Mouse (Mus musculus) spleen, adult 2 months (tissue): ENCODE results near the gene Ascl4. TPM values are rescaled to one million over a fixed set of nuclear protein-coding genes. Genes with fewer than 3 reads are reported as not detected.

Experiments
- DNase-seq, 2 experiments: peaks; one replicate each; pipeline versions ENCODE4 v3.0.0 to v3.0.0-alpha.2; 2012 to 2021; ENCODE audit warnings: low spot score in 2 of 2, low read depth in 1 of 2
- H3K27ac ChIP-seq: fragments of 200-500 bp; 2 replicates; pipeline ENCODE4 v1.5.1; 2012; ENCODE audit warnings: low read length, inconsistent platforms; ENCODE audit not compliant: insufficient read depth
- H3K27me3 ChIP-seq: fragments of 200-500 bp; 2 replicates; pipeline ENCODE4 v1.6.1; 2012; ENCODE audit warnings: mild to moderate bottlenecking, moderate library complexity, low read length, inconsistent platforms; ENCODE audit not compliant: control insufficient read depth, insufficient read depth
- H3K36me3 ChIP-seq: fragments of 200-500 bp; 2 replicates; pipeline ENCODE4 v1.6.1; 2012; ENCODE audit warnings: mild to moderate bottlenecking, low read length, inconsistent platforms; ENCODE audit not compliant: control insufficient read depth, insufficient read depth
- H3K4me1 ChIP-seq: fragments of 200-500 bp; 2 replicates; pipeline ENCODE4 v1.6.1; 2011; ENCODE audit warnings: inconsistent platforms; ENCODE audit not compliant: control insufficient read depth, insufficient read depth, insufficient read length
- H3K4me3 ChIP-seq: fragments of 200-500 bp; 2 replicates; pipeline ENCODE4 v1.5.1; 2011; ENCODE audit warnings: mild to moderate bottlenecking, inconsistent platforms; ENCODE audit not compliant: insufficient read depth, insufficient read length; ENCODE audit errors: extremely low read depth
- CTCF ChIP-seq: fragments of 200-500 bp; IDR thresholded peaks from 2 replicates; pipeline ENCODE4 v1.5.1; 2011; ENCODE audit warnings: mild to moderate bottlenecking, inconsistent platforms; ENCODE audit not compliant: insufficient read depth, insufficient read length, insufficient replicate concordance; ENCODE audit errors: extremely low read depth
- POLR2A ChIP-seq: fragments of 200-500 bp; IDR thresholded peaks from 2 replicates; pipeline ENCODE4 v1.6.1; 2011; ENCODE audit warnings: low read depth, low read length, inconsistent platforms
- WGBS: fragments of 180-500 bp; shearing (Covaris S2); methylation state at CpG from one replicate; pipeline ENCODE4 v1.1.7; 2018; 5-methylcytosine and 5-hydroxymethylcytosine counted together
- polyA plus RNA-seq: library from polyadenylated mRNA; depleted of rRNA; stranded (reverse); fragments of >200 nt; gene quantifications from 2 replicates; pipeline ENCODE4 v1.2.3, GENCODE M21; 2012

Ascl4 gene
- polyA plus RNA-seq, 1 experiment: 0.07 TPM

DNA sequence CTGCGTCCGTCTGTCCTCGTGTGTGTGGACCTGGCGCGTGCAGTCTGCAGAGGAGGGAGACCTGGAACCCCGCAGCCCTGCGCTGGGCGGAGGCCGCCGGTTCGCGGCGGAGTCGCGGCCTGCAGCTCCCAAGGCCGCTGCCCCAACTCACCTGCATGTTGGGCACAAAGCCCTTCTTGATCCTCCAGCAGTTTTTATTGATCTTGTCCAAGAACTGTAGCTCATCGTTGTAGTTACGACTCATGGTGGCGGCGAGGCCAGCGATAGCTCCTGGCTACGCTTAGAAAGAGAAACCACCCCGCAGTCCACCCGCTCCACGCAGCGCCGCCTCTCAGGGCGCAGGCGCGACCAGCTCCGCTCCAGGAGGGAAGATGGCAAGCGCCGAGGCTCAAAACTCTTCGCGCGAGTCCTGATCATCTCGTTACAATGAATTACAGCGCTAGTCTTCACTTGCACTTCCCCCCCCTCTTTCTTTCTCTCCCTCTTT lies 30.0 kb downstream of the Ascl4 start, which contains the start of gene Rtcb:
Gene Rtcb, minus strand, starts transcription at position 360 of the 487 bp plus-strand sequence.
- peaks cover 8% of the 10 kb centered on the region for H3K36me3 ChIP-seq
- TF ChIP-seq POLR2A (peak; percentile 25; the same call in 1 of the 2 replicates), CTCF (no peak)
- DNase-seq: peak; percentile 91 to 98
- WGBS: under 1% methylated on average over 38 of the region's 38 CpGs
- peaks cover 16% of the 10 kb centered on the region for H3K4me1 ChIP-seq
- peak within 1 kb of the TSS; percentile 71 for H3K27ac ChIP-seq
- no peaks in the 10 kb centered on the region for H3K27me3 ChIP-seq
- peak within 1 kb of the TSS; percentile 83 for H3K4me3 ChIP-seq

DNA sequence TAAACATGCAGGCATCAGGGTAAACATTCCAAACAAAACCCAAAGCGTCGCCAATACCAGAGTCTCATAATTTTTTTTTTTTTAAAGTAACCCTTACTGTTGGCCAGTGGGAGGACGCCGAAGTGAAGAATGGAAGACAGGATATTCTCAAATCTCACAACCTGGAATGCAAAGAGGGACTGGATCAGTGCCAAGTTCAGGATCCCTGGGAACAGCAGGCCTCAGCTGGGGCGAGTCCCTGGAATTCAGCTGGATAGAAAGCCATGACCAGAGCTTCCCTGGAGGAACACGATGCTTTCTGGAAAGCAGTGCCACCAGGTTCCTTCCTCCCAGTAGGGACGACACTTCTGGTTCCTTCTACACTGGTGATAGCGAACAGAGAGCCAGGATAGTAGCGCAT lies 35.4 kb downstream of the Ascl4 start:
- DNase-seq: no peak
- no peak for TF ChIP-seq CTCF
- TF ChIP-seq POLR2A: no peak
- Histone ChIP-seq H3K4me3 (no peak overlapping the region), H3K27ac (no peak overlapping the region), H3K36me3 (no peaks in the 10 kb centered on the region), H3K4me1 (no peaks in the 10 kb centered on the region), H3K27me3 (no peaks in the 10 kb centered on the region)
- 89% methylated on average over 9 of the region's 9 CpGs for WGBS

DNA sequence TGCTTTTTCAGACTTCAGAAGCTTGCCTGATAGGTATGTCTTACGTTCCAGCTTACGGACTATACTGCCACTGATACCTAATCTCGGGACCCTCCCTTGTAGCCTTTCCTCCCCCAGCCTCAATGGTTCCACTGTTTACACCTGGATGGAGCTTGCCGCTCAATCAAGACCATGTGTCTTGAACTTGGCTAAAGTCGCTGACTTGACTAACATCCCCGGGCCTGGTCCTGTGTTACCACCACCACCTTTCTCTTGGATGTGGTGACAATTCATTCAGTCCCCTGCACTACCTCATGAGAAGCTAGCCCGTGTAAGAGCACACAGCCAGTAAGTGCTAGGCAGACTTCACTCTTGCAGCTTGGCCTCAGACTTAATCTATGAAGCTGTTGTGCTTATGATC lies 36.8 kb downstream of the Ascl4 start:
- WGBS: 91% methylated on average over 7 of the region's 7 CpGs
- DNase-seq: no peak
- Histone ChIP-seq H3K27ac (no peak overlapping the region), H3K27me3 (no peaks in the 10 kb centered on the region), H3K4me1 (no peaks in the 10 kb centered on the region), H3K36me3 (no peaks in the 10 kb centered on the region), H3K4me3 (no peak overlapping the region)
- no peak for TF ChIP-seq CTCF
- TF ChIP-seq POLR2A: no peak

DNA sequence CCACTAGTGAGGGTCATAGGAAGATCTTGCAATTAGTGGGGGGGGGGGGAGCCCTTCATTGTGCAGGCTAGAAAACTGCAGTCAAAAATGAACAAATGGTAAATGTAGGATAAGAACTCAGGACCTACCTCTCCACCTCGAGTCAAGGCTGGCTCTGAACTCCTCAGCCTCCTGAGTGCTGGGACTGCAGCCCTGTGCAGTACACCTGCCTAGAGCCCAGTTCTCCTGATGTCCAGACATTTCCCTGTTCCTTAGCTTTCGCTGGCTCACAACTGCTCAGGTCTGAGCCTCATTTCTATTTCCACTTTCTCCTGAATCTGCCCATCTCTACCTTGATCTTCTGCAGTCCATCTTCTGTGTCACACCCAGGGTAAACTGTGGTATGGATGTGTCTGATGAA lies 39.0 kb downstream of the Ascl4 start:
- DNase-seq: no peak
- Histone ChIP-seq H3K27me3 (no peaks in the 10 kb centered on the region), H3K4me1 (no peaks in the 10 kb centered on the region), H3K27ac (no peak overlapping the region), H3K4me3 (no peak overlapping the region), H3K36me3 (no peaks in the 10 kb centered on the region)
- no peak for TF ChIP-seq POLR2A
- TF ChIP-seq CTCF: no peak
- 70% methylated on average over 2 of the region's 2 CpGs for WGBS

DNA sequence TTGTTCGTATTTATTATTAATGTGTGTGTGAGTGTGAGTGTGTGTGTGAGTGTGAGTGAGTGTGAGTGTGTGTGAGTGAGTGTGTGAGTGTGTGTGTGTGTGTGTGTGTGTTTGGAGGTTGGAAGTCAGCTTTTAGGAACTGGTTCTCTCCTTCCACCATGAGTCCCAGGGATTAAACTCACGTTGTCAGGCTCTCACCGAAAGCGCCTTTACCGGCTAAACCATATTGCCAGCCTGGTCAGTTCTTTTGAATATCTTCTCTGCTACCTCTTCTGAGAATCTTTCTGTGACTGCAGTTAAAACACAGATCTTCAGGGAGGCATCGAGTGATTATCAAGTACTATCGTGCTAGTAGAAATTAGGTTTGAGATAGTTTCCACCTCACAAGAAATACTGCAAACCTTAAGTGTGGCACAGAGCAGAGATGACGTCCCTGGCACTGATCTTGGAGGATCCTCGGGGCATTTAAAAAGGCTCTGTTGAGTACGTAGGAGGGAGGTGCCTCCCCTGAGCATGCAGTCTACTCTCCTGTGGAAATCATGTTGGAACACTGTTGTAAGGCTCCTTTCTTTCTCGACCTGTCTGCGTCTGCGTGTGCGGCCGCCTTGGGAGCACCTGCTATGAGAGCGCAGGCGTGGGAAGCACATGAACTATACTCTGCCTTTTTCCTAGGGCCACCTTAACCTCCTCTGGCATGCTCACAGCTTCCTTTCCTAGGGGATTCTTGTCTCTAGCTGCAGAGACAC lies 40.1 kb downstream of the Ascl4 start:
- H3K36me3 ChIP-seq: no peaks in the 10 kb centered on the region
- TF ChIP-seq POLR2A (no peak), CTCF (no peak)
- no peaks in the 10 kb centered on the region for H3K4me1 ChIP-seq
- H3K27me3 ChIP-seq: no peaks in the 10 kb centered on the region
- no peak overlapping the region for H3K27ac ChIP-seq
- WGBS: 74% methylated on average over 17 of the region's 17 CpGs
- no peak overlapping the region for H3K4me3 ChIP-seq
- no peak for DNase-seq

DNA sequence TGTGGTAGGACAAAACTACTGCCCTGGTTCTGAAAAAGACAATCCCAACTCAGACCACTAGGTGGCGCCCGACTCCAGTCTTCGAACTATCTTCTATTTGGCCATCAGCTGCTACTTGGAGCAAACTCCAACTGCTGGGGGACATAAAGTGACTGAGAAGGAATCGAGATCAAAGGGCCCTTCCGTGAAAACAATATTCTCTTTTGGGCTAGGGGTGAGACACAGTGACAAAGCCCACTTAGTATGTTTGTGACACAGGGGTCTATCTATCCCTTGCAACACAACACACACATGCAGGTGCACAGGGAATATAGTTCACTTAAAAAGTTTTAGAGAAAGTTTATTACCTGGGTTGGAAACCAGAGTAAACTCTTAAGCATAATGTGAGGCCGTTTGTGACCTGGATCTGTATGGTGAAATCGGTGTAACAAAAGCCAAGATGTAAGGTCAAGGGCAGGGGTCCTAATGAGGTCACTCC lies 40.7 kb downstream of the Ascl4 start:
- Histone ChIP-seq H3K4me1 (no peaks in the 10 kb centered on the region), H3K27ac (no peak overlapping the region), H3K4me3 (no peak overlapping the region), H3K27me3 (no peaks in the 10 kb centered on the region), H3K36me3 (no peaks in the 10 kb centered on the region)
- WGBS: 18% methylated on average over 7 of the region's 7 CpGs
- no peak for TF ChIP-seq POLR2A
- TF ChIP-seq CTCF: peak; percentile 56; the same call in 1 of the 2 replicates
- peak; percentile 26 to 62 for DNase-seq

DNA sequence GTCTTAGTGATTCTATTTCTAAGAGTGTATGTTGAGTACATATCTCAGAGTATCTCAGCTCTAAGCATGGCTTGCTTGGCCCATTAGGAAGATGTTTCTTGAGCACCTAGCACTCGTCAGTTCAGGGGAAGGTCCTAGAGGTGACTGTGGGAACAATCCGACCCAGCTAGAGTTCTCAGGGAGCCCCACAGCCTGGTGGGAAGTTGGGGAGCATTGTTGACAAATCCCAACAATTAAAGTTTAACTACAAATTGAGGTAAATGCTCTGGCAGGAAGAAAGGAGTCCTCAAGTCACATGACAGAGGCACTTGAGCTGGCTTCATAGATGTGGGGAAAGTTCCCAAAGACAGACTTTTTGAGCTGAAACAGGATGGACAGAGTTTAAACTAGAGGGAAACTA lies 41.2 kb downstream of the Ascl4 start:
- no peak for DNase-seq
- Histone ChIP-seq H3K36me3 (no peaks in the 10 kb centered on the region), H3K27ac (no peak overlapping the region), H3K27me3 (no peaks in the 10 kb centered on the region), H3K4me1 (no peaks in the 10 kb centered on the region), H3K4me3 (no peak overlapping the region)
- TF ChIP-seq POLR2A (no peak), CTCF (no peak)
- WGBS: 67% methylated on average over 2 of the region's 2 CpGs
